Mouse (Mus musculus): ENCODE measurements around the gene Ankrd44.

Gene Ankrd44

GRCm38 (mm10) chr1:54809811-54810549 is 116.2 kb downstream of the Ankrd44 start:
- no peak for DNase-seq (ENCODE audit: extremely low spot score)

- DNase-seq (ENCODE audit: extremely low spot score): no peak
Observed at GRCm38 (mm10) chr1:54809098-54809490, 117.1 kb downstream of the Ankrd44 start.

- no peak for DNase-seq (ENCODE audit: extremely low spot score)
Observed at GRCm38 (mm10) chr1:54808401-54809097, 117.6 kb downstream of the Ankrd44 start.

GRCm38 (mm10) chr1:54807832-54808231 is 118.4 kb downstream of the Ankrd44 start:
- DNase-seq (ENCODE audit: extremely low spot score): no peak

GRCm38 (mm10) chr1:54806116-54806850 is 119.9 kb downstream of the Ankrd44 start:
- no peak for DNase-seq (ENCODE audit: extremely low spot score)

GRCm38 (mm10) chr1:54804406-54804805 is 121.8 kb downstream of the Ankrd44 start:
- no peak for DNase-seq (ENCODE audit: extremely low spot score)

- no peak for DNase-seq (ENCODE audit: extremely low spot score)
Observed at GRCm38 (mm10) chr1:54802703-54803102, 123.5 kb downstream of the Ankrd44 start.

GRCm38 (mm10) chr1:54801256-54801655 is 124.9 kb downstream of the Ankrd44 start:
- no peak for DNase-seq (ENCODE audit: extremely low spot score)

GRCm38 (mm10) chr1:54799421-54799820 is 126.8 kb downstream of the Ankrd44 start:
- no peak for DNase-seq (ENCODE audit: extremely low spot score)

GRCm38 (mm10) chr1:54798415-54798814 is 127.8 kb downstream of the Ankrd44 start:
- DNase-seq (ENCODE audit: extremely low spot score): no peak

GRCm38 (mm10) chr1:54794709-54795108 is 131.5 kb downstream of the Ankrd44 start:
- DNase-seq (ENCODE audit: extremely low spot score): no peak

- DNase-seq (ENCODE audit: extremely low spot score): no peak
Observed at GRCm38 (mm10) chr1:54791406-54791805, 134.8 kb downstream of the Ankrd44 start.

GRCm38 (mm10) chr1:54789327-54789960 is 136.7 kb downstream of the Ankrd44 start:
- DNase-seq (ENCODE audit: extremely low spot score): no peak

- DNase-seq (ENCODE audit: extremely low spot score): no peak
Observed at GRCm38 (mm10) chr1:54788337-54788736, 137.8 kb downstream of the Ankrd44 start.

- no peak for DNase-seq (ENCODE audit: extremely low spot score)
Observed at GRCm38 (mm10) chr1:54778151-54778550, 148.0 kb downstream of the Ankrd44 start.

- DNase-seq (ENCODE audit: extremely low spot score): no peak
Observed at GRCm38 (mm10) chr1:54777104-54777503, 149.1 kb downstream of the Ankrd44 start.

- DNase-seq (ENCODE audit: extremely low spot score): no peak
Observed at GRCm38 (mm10) chr1:54776116-54776515, 150.1 kb downstream of the Ankrd44 start.

GRCm38 (mm10) chr1:54772843-54773242 is 153.3 kb downstream of the Ankrd44 start:
- DNase-seq (ENCODE audit: extremely low spot score): no peak

- DNase-seq (ENCODE audit: extremely low spot score): no peak
Observed at GRCm38 (mm10) chr1:54771471-54771870, 154.7 kb downstream of the Ankrd44 start.

GRCm38 (mm10) chr1:54767221-54767620 is 159.0 kb downstream of the Ankrd44 start:
- no peak for DNase-seq (ENCODE audit: extremely low spot score)

- no peak for DNase-seq (ENCODE audit: extremely low spot score)
Observed at GRCm38 (mm10) chr1:54765632-54766238, 160.5 kb downstream of the Ankrd44 start.

All from embryo, embryonic 9.5 days (tissue).